16 mouse cellular contexts compared by ENCODE assay signal in the genomic region with DNA sequence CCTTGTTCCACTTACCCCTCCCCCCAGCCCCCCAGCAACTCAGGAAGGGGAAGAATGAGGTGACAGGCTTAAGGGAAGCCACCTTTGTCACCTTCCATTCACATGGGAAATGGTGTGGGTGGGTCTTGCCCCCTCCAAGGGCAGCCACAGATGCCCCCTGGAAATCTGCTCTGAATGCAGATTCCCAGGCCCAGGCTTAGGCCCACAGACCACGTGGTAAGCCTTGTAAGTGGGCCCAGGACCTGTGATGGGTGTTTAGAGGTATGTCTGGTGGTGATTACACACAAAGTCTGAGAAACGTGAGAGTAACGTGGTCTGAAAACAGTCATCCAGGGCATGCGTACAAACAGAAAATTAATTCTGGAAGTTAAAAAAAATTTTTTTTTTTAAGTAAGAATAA. TPM values are rescaled to one million over a fixed set of nuclear protein-coding genes. Genes with fewer than 3 reads are reported as not detected.
DNase-seq lines count a peak whose midpoint lies in the region; ATAC-seq and TF ChIP-seq lines count a peak whose summit lies in the region.
"Had no signal": no experiment of that assay in that cellular context is flagged by ENCODE, and none has a peak within 500 bp of the region (broad histone marks: within the 10 kb centered on the region; RNA-seq: fewer than 3 reads in every experiment).

No protein-coding gene starts in this region.

- H3K9me3 ChIP-seq in heart, embryonic 11.5 days (replicated peaks; ENCODE audit: control insufficient read depth, low read length), result no peaks in the 10 kb centered on the region
- no peaks in the 10 kb centered on the region for H3K9me3 ChIP-seq in G1E (replicated peaks)
- H3K9me3 ChIP-seq in liver, embryonic 15.5 days (replicated peaks), result no peaks in the 10 kb centered on the region
- H3K9me3 ChIP-seq: embryonic facial prominence, embryonic 13.5 days; forebrain, embryonic 13.5 days; limb, embryonic 15.5 days had no signal

- 67% methylated on average over 4 of the region's 4 CpGs for WGBS in heart, embryonic 11.5 days (ENCODE audit: insufficient replicate concordance)
- 23% methylated on average over 4 of the region's 4 CpGs for WGBS in liver, embryonic 15.5 days (ENCODE audit: insufficient replicate concordance)

- TF ChIP-seq CTCF in G1E (IDR thresholded peaks at IDR 0.05; ENCODE audit: low read depth, low read length), result no peak

- no peak for ATAC-seq in heart, embryonic 11.5 days (replicated peaks; ENCODE audit: insufficient number of reproducible peaks, low FRiP score, low TSS enrichment)
- ATAC-seq in G1E (ENCODE audit: extremely low read depth, insufficient number of reproducible peaks, low FRiP score, poor library complexity, severe bottlenecking), result 0 out of 2 replicates have a peak, but pooled peaks have one; percentile 16
- ATAC-seq in erythroblast, adult 5-6 weeks (replicated peaks; ENCODE audit: low FRiP score, poor library complexity, severe bottlenecking), result peak; percentile 34
- no peak for ATAC-seq in liver, embryonic 15.5 days (ENCODE audit: insufficient read depth)
- ATAC-seq: activated CD4-positive, CD25-positive, alpha-beta regulatory T cell, adult 4 months; forebrain, embryonic 13.5 days; inflammation-experienced regulatory T-cells, adult 6 months had no signal

- peak overlapping the region; percentile 26 for H3K4me3 ChIP-seq in heart, embryonic 11.5 days (ENCODE audit: low read depth, low read length)
- H3K4me3 ChIP-seq in G1E (ENCODE audit: low read depth, low read length), result peak overlapping the region; percentile 72
- peak overlapping the region; percentile 69 for H3K4me3 ChIP-seq in liver, embryonic 15.5 days (replicated peaks)
- H3K4me3 ChIP-seq: embryonic facial prominence, embryonic 13.5 days; forebrain, embryonic 13.5 days; heart, adult 2 months; limb, embryonic 15.5 days had no signal

- peak overlapping the region; percentile 64; the same call in 1 of the 2 replicates for H3K9ac ChIP-seq in heart, embryonic 11.5 days (ENCODE audit: low read depth, low read length)
- H3K9ac ChIP-seq in liver, embryonic 15.5 days, result peak overlapping the region; percentile 81
- H3K9ac ChIP-seq: embryonic facial prominence, embryonic 13.5 days; forebrain, embryonic 13.5 days; limb, embryonic 15.5 days had no signal

- intact Hi-C loops in heart, postnatal 36 days (cut with DNase I), result loop anchor here (5.0 kb wide), 1 partner anchor 37 kb away; a partner anchor contains a TSS

- peaks cover 29% of the 10 kb centered on the region for H3K36me3 ChIP-seq in heart, embryonic 11.5 days (ENCODE audit: control insufficient read depth, insufficient read depth, low read length)
- H3K36me3 ChIP-seq in G1E (replicated peaks), result peaks cover 30% of the 10 kb centered on the region
- peaks cover 39% of the 10 kb centered on the region for H3K36me3 ChIP-seq in liver, embryonic 15.5 days (replicated peaks)

- peak overlapping the region; percentile 49 for H3K4me2 ChIP-seq in heart, embryonic 11.5 days
- H3K4me2 ChIP-seq in liver, embryonic 15.5 days, result peak overlapping the region; percentile 82
- H3K4me2 ChIP-seq: embryonic facial prominence, embryonic 13.5 days; forebrain, embryonic 13.5 days; limb, embryonic 15.5 days had no signal

- H3K27ac ChIP-seq in heart, embryonic 11.5 days (ENCODE audit: low read depth, low read length), result peak overlapping the region; percentile 78; the same call in 1 of the 2 replicates
- H3K27ac ChIP-seq in liver, embryonic 15.5 days (replicated peaks), result peak overlapping the region; percentile 97
- H3K27ac ChIP-seq: embryonic facial prominence, embryonic 13.5 days; forebrain, embryonic 13.5 days; heart, adult 2 months; limb, embryonic 15.5 days had no signal

- no peak for DNase-seq in heart, postnatal 36 days
- DNase-seq in G1E (ENCODE audit: low spot score), result peak; percentile 27
- no peak for DNase-seq in layer of hippocampus, postnatal 14 days (ENCODE audit: low spot score in 2 of 2)
- DNase-seq in gastrocnemius, postnatal 4 days (ENCODE audit: low spot score in 2 of 2), result no peak
- no peak for DNase-seq in adrenal gland, adult 8-10 months
- DNase-seq: cerebellum, adult 2 months; right cerebral cortex, postnatal 4 days had no signal

- peaks cover 30% of the 10 kb centered on the region for H3K4me1 ChIP-seq in heart, embryonic 11.5 days (ENCODE audit: control insufficient read depth, insufficient read depth, low read length)
- peaks cover 64% of the 10 kb centered on the region for H3K4me1 ChIP-seq in G1E (ENCODE audit: insufficient read depth, low read depth, low read length)
- peaks cover 66% of the 10 kb centered on the region for H3K4me1 ChIP-seq in liver, embryonic 15.5 days (replicated peaks)

- no peaks in the 10 kb centered on the region for H3K27me3 ChIP-seq in heart, embryonic 11.5 days (ENCODE audit: control insufficient read depth, insufficient read depth, low read length)
- H3K27me3 ChIP-seq in G1E (ENCODE audit: insufficient read depth, low read length), result no peaks in the 10 kb centered on the region
- no peaks in the 10 kb centered on the region for H3K27me3 ChIP-seq in liver, embryonic 15.5 days
- H3K27me3 ChIP-seq: embryonic facial prominence, embryonic 13.5 days; forebrain, embryonic 13.5 days; limb, embryonic 15.5 days had no signal

RNA-seq across cellular contexts. Expression of a gene that starts 39.6 kb away (rescaled TPM):
- 29.4 and 31.6 TPM in 2 replicates for polyA plus RNA-seq in heart, embryonic 11.5 days (2014; fragmentation: Nextera tagmentation; extraction: Ambion mirVana)
- total RNA-seq in heart, postnatal 36 days (2021), result 10 to 100 TPM; 10.8 to 14.2 TPM
- total RNA-seq in G1E (2014; fragmentation: Nextera tagmentation) (22.7 and 29.9 TPM in 2 replicates), G1E (2017) (25.6 and 28.9 TPM in 2 replicates)
- 56.6 and 63.8 TPM in 2 replicates for polyA plus RNA-seq in G1E (2012)
- total RNA-seq in erythroblast, adult 5-6 weeks (2015; ENCODE audit: low replicate concordance), result 54.0 and 65.0 TPM in 2 replicates
- 178 and 194 TPM in 2 replicates for total RNA-seq in erythroblast, adult 5-6 weeks (2017; ENCODE audit: low replicate concordance)
- polyA plus RNA-seq in liver, embryonic 15.5 days (2015; fragmentation: Nextera tagmentation; extraction: Ambion mirVana), result 57.8 and 65.1 TPM in 2 replicates
- total RNA-seq in layer of hippocampus, postnatal 14 days (2021), result 10 to 100 TPM in 1 of 2 experiments, 1 to 10 TPM in 1; 9.2 to 12.5 TPM
- total RNA-seq in gastrocnemius, postnatal 4 days (2021), result 10 to 100 TPM; 19.5 to 24.6 TPM
- total RNA-seq in adrenal gland, adult 8-10 months (2022), result 10 to 100 TPM; 25.7 to 40.5 (median 29.8) TPM
- polyA plus RNA-seq: activated CD4-positive, CD25-positive, alpha-beta regulatory T cell, adult 4 months had no signal

Comparison
In these comparisons a context has a peak if more than half of its experiments do, and no peak if none do; other contexts are left out.
1. ATAC-seq: peak in G1E (single experiment) and erythroblast, adult 5-6 weeks (single experiment); none in heart, embryonic 11.5 days (single experiment) and liver, embryonic 15.5 days (single experiment).
2. Peak in every context shown above with its lines, with median percentiles within 50 percentile points of each other: H3K4me3 ChIP-seq.